Mouse (Mus musculus) testis, postnatal 14 days (tissue): ENCODE data around the gene Med9.
"Not testable (repeated sequence)": the region's sequence is repeated elsewhere in the genome, so short reads cannot be mapped to it uniquely, and the experiment has no call there.

Experiments used
- DNase-seq: peaks from one replicate; pipeline ENCODE4 v3.0.0; 2021; ENCODE audit warnings: low spot score

Gene Med9

DNA sequence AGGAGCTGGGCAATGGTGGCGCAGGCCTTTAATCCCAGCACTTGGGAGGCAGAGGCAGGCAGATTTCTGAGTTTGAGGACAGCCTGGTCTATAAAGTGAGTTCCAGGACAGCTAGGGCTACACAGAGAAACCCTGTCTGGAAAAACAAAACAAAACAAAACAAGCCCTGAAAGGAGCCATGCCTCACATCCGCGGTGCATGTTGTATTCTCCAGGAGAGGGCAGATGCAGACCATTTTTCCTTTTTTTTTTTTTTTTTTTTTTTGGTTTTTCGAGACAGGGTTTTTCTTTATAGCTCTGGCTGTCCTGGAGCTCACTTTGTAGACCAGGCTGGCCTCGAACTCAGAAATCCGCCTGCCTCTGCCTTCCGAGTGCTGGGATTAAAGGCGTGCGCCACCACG, 3.2 kb upstream of the Med9 start:
- DNase-seq, result not testable (repeated sequence)

- DNase-seq, result no peak
Measured at GRCm38 (mm10) chr11:59948401-59948767, 378 bp downstream of the Med9 start.

DNA sequence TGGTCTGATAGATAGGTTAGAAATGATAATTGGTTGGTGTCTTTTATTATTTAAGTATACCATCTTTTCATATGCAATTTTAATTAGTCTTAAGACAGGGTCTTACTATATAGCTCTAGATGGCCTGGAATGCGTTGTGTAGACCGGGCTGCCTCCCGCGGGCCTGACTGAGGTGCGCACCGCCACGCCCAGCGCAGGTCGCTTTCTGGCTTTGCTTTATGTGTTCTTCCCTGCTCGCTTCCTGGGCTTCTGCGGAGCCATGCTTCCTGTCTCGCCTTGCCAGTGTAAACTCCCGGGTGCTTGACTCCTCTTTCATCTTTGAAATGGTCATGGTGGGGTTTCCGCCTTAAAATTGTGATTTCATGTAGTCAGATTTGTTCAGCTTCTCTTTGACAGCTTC, 4.9 kb downstream of the Med9 start:
- no peak for DNase-seq

- peak; percentile 79 for DNase-seq
Measured at GRCm38 (mm10) chr11:59956749-59957148, 8.7 kb downstream of the Med9 start.

DNA sequence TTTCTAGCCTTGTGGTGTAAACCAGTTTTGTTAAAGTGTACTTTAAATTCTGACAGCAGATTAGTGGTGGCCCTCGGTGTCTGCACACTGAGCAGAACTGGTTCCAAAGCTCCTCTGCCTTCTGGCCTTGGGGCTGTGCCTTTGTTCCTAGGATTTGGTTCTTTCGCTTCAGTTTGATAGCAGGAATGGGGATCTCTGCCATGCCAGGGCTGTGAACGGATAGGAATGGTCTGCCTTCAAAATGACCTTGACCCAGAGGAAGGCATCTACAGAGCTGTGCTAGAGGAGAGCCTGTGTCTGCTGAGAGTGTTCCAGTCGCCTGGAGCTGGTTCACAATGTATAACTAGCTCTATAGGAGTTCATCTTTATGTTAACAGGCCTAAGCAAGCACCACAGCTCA, 11.4 kb downstream of the Med9 start:
- DNase-seq, result no peak

GRCm38 (mm10) chr11:59960476-59961337, 12.7 kb downstream of the Med9 start:
- DNase-seq, result peak; percentile 70

GRCm38 (mm10) chr11:59961338-59961875, 13.4 kb downstream of the Med9 start:
- no peak for DNase-seq

DNA sequence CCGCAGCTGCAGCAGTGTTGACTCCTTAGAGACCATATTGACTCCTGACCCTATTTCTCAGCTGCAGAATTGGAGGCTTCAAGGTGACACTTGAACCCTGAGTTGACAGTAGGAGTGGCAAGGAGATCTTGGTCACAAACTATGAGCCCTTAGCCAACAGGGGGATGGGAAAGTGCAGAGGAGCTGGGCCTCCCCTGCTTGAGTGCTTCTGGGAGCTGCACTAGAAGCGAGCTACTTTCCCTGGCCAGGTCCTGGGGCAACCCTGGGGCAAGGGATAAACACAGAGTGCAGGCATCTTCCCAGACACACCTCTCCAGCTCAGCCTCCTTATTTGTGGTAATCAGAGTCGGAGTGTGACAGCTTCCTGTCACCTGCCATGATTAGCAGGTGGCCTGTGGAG, 14.6 kb downstream of the Med9 start:
- no peak for DNase-seq

- no peak for DNase-seq
Measured at GRCm38 (mm10) chr11:59963364-59964162, 15.6 kb downstream of the Med9 start.

GRCm38 (mm10) chr11:59964163-59964758, 16.3 kb downstream of the Med9 start:
- DNase-seq, result no peak

DNA sequence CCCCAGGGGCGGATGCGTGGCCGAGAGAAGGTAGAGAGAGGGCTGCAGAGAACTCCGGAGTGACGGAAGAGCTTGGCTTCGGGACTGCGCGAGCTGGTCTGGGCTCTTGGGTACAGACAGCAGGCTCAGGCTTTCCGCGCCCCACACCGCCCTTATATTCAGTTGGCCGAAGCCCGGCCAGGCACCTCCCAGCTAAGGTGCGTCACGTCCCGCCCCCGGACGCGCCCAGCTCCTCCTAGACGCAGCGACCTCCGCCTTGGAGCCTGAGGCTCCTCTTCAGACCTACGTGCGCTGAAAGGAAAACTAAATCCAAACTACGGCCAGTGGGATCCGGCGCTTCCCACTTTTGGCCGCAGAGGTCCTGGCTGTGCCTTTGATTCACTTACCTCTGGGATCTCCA, 16.8 kb downstream of the Med9 start, which contains the start of gene Rasd1:
Gene Rasd1, minus strand, starts transcription at position 127 of the 400 bp plus-strand sequence.
- DNase-seq, result peak; percentile 87

- DNase-seq, result peak; percentile 63
Measured at GRCm38 (mm10) chr11:59965227-59966101, 17.5 kb downstream of the Med9 start.

DNA sequence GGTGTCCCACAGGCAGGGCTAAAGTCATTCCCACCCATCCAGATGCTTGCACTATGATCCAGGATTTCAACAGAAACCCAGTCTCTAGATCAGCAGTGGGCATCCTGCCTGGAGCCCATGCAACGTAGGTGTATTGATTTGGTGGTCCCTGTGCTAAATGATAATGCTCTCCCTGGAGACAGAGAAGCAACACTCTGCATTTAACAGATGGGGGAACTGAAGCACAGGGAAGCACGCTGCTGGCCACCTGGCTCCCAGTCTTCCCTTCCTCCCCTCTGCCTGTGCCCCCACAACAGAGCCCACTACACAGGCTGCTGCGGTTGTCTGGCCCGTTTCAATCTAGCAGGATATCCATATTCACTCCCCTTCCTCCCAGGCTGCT, 18.1 kb downstream of the Med9 start:
- DNase-seq, result no peak

GRCm38 (mm10) chr11:59967765-59968164, 19.8 kb downstream of the Med9 start:
- no peak for DNase-seq

DNA sequence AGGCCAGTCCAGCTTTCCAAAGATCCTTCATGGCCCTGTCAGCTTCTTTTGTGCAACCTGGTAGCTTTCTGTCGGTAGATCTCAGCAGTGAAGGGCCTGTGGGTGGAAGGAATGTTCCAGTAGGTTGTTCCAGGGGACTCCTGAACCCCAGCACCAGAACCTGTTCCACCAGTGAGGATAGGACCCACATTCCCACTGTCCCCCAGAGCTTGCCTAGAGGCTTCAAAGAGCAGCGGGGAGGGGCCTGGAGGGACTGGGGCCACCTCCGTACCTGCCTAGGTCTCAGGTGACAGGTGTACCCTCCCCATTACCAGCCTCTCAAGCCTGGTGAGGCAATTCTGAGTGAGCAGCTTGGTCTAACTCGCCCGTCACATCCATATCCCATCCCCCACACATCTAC, 22.8 kb downstream of the Med9 start:
- no peak for DNase-seq

- DNase-seq, result no peak
Measured at GRCm38 (mm10) chr11:59971691-59972090, 23.7 kb downstream of the Med9 start.

- no peak for DNase-seq
Measured at GRCm38 (mm10) chr11:59973389-59973788, 25.4 kb downstream of the Med9 start.

DNA sequence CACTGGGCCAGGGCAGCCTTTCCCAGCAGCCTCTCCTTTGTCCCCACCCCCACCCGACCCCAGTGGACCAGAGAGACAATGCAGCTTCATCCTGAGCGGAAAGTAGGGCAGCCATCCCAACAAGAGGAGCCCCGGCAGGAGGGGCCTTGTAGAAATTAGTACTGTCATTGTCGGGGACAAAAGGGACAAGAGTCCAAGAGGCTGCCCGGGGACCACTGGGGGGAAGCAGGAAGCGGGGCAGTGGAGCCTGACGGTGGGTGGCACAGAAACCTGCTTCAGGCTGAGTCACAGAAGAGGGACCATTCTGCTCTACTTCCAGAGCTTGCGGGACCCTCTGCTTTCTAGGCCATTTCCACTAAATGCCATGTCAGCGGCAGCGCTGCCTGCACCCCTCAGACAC, 27.2 kb downstream of the Med9 start:
- DNase-seq, result no peak

GRCm38 (mm10) chr11:59977831-59978230, 29.8 kb downstream of the Med9 start:
- no peak for DNase-seq

DNA sequence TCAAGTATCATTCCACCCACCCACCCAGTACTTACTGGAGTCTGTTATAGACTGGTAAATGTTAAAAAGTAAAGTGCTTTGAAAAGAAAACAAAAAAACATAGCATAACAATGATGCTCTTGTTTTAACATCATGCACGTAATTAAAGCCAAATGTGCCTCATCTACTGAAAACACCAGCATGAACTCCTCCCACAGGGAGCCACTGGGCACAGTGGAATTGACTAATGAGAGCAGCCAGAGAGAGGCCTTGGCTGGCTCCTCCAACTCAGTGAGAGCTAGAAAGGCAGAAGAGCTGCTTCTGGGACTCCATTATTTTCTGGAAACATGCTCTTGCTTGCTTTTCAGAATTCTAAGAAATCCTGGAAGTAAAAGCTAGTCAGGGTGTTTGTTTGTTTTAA, 41.4 kb downstream of the Med9 start:
- no peak for DNase-seq

- no peak for DNase-seq
Measured at GRCm38 (mm10) chr11:59991365-59991764, 43.4 kb downstream of the Med9 start.

DNA sequence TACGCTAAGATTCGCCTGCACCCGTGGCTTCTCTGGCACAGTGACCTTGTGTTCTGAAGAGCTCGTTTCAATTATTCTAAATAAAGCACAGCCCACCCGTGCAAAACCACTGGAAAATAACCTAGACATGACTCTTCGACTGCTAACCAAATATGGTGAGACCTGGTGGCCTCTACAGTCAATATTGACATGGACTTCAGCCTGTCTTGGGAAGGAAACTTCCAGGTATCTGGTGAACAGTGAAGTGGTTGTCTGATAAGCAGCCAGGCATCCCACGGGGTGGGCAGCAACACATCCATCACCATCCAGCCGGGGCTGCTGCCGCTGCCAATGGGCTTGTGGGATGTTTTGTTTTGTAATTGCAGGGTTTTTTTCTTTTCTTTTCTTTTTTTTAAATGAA, 46.3 kb downstream of the Med9 start:
- no peak for DNase-seq
